Mouse (Mus musculus) hindbrain, embryonic 10.5 days (tissue): ENCODE results near the gene Gm8138. TPM values are rescaled to one million over a fixed set of nuclear protein-coding genes. Genes with fewer than 3 reads are reported as not detected.
"Not testable (repeated sequence)": the region's sequence is repeated elsewhere in the genome, so short reads cannot be mapped to it uniquely, and the experiment has no call there.

Experiments
- DNase-seq: peaks from one replicate; pipeline ENCODE4 v3.0.0-alpha.2; 2017; ENCODE audit warnings: low spot score
- H3K27ac ChIP-seq: fragments of 300-500 bp; sonication (generic); 2 replicates; pipeline ENCODE4 v1.5.1; 2016; ENCODE audit warnings: mild to moderate bottlenecking, moderate library complexity
- H3K27me3 ChIP-seq: fragments of 300-500 bp; sonication (generic); 2 replicates; pipeline ENCODE4 v1.6.1; 2016; ENCODE audit warnings: mild to moderate bottlenecking; ENCODE audit not compliant: poor library complexity, insufficient read depth, severe bottlenecking
- H3K36me3 ChIP-seq: fragments of 300-500 bp; sonication (generic); 2 replicates; pipeline ENCODE4 v1.6.1; 2016; ENCODE audit warnings: mild to moderate bottlenecking, moderate library complexity
- H3K4me1 ChIP-seq: fragments of 300-500 bp; sonication (generic); replicated peaks from 2 replicates; pipeline ENCODE4 v1.6.1; 2016; ENCODE audit warnings: mild to moderate bottlenecking
- H3K4me3 ChIP-seq: fragments of 300-500 bp; sonication (generic); 2 replicates; pipeline ENCODE4 v1.5.1; 2016; ENCODE audit warnings: mild to moderate bottlenecking, moderate library complexity
- H3K9me3 ChIP-seq: fragments of 300-500 bp; sonication (generic); 2 replicates; pipeline ENCODE4 v1.6.1; 2016; ENCODE audit warnings: mild to moderate bottlenecking, moderate library complexity
- WGBS: fragments of 180-500 bp; shearing (Covaris S2); methylation state at CpG from one replicate; pipeline ENCODE4 v1.1.7; 2016; 5-methylcytosine and 5-hydroxymethylcytosine counted together
- polyA plus RNA-seq: library from polyadenylated mRNA; unstranded; fragments of >200 nt; fragmentation: Nextera tagmentation; extraction: Ambion mirVana; gene quantifications from 2 replicates; pipeline ENCODE4 v1.2.1, GENCODE M21; 2016

Gm8138 gene
- not detected in 2 replicates for polyA plus RNA-seq

- not testable (repeated sequence) for H3K27ac ChIP-seq, H3K9me3 ChIP-seq, H3K4me3 ChIP-seq, H3K27me3 ChIP-seq, H3K36me3 ChIP-seq, DNase-seq, H3K4me1 ChIP-seq
- no CpG with 5 or more reads among the region's 3 CpGs for WGBS
These were observed at the start of gene Gm8138 for GRCm38 (mm10) chr14:43416250-43416649. TSS of gene Gm8138 (minus strand) at chr14:43416350.

- WGBS, result 87% methylated on average over 11 of the region's 11 CpGs
These were observed 54.4 kb downstream of the Gm8138 start for GRCm38 (mm10) chr14:43361713-43362112.

More at GRCm38 (mm10) chr14:43361713-43362112, 54.4 kb downstream of the Gm8138 start:
- H3K27me3 ChIP-seq, DNase-seq, H3K36me3 ChIP-seq, H3K4me3 ChIP-seq, H3K9me3 ChIP-seq, H3K4me1 ChIP-seq, H3K27ac ChIP-seq: not testable (repeated sequence)

Other genes with a start within 250 kb of the Gm8138 start
- gene Gm7233, start 236.5 kb downstream of the Gm8138 start, polyA plus RNA-seq, result not detected in 2 replicates
- not detected in 2 replicates for gene Gm8122, start 181.0 kb downstream of the Gm8138 start, polyA plus RNA-seq
- gene Gm8126, start 157.7 kb downstream of the Gm8138 start, polyA plus RNA-seq, result not detected in 2 replicates
- gene Gm9732, start 141.3 kb downstream of the Gm8138 start, polyA plus RNA-seq, result not detected in 2 replicates
- not detected in 2 replicates for gene Gm8127, start 122.5 kb downstream of the Gm8138 start, polyA plus RNA-seq
- not detected in 2 replicates for gene 1700001F09Rik, start 68.5 kb downstream of the Gm8138 start, polyA plus RNA-seq
- not detected in 2 replicates for gene Gm5799, start 127.2 kb upstream of the Gm8138 start, polyA plus RNA-seq
- not detected in 2 replicates for gene Gm17654, start 162.8 kb upstream of the Gm8138 start, polyA plus RNA-seq
- gene Gm10375, start 191.7 kb upstream of the Gm8138 start, polyA plus RNA-seq, result not detected in 2 replicates